Mouse (Mus musculus) olfactory bulb, adult 2 months (tissue): ENCODE results near the gene Dcdc2c.

Experiments used
- CTCF ChIP-seq: fragments of 200-500 bp; IDR thresholded peaks from 2 replicates; pipeline ENCODE4 v1.5.1; 2012; ENCODE audit warnings: low read depth, mild to moderate bottlenecking, low read length, moderate library complexity; ENCODE audit not compliant: insufficient read depth
- POLR2A ChIP-seq: fragments of 200-500 bp; IDR thresholded peaks from 2 replicates; pipeline ENCODE4 v1.6.1; 2012; ENCODE audit warnings: mild to moderate bottlenecking, low read depth, low read length, moderate library complexity; ENCODE audit not compliant: insufficient read depth

DNA sequence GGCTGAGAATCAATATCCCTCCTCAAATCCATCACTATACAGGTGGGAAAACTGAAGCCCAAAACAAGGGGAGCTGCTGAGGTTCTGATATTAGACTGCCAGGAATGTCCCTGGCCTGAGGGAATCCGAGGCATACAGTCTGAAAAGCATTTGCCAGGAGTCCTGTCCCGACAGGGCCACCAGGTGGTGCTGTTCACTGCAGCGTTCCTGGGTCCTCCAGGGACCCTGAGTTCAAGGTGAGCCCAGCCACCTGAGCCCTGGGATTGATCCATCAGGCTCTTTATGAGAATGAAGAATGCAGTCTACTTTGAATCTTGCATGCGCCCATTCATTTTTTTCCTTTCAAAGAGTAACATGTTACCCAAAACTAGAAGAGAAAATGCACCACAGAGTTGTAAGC lies 26.9 kb upstream of the Dcdc2c start:
- 0 out of 2 replicates have a peak, but pooled peaks have one; percentile 12 for TF ChIP-seq CTCF
- TF ChIP-seq POLR2A, result no peak
